Mouse (Mus musculus): ENCODE data around the gene Vps13c. TPM values are rescaled to one million over a fixed set of nuclear protein-coding genes. Genes with fewer than 3 reads are reported as not detected.

Gene Vps13c
- polyA plus RNA-seq, 1 experiment from 2014 or later = 4.2 TPM

DNA sequence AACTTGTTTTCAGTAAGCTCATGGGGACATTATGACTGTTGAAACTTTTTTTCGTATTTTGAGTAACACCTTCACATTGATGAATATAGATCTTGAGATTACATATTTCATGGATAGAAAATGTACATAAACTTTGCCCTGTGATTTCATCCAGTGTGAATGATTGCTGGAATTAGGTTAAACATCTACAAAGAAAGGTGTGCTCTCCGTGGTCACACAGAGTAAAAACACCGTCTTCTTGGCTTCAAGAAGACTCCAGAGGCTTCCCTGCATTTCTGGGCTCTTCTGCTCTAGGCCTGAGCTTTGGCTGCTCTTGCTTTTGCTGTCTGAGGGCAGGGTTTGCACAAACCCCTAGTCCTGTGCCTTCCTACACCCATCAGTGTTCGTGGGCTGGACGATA lies 121.8 kb downstream of the Vps13c start:
- H3K9ac ChIP-seq (ENCODE audit: low read depth, low read length) = no peak overlapping the region
- H3K27ac ChIP-seq (ENCODE audit: low read length) = no peak overlapping the region; the same call in 1 of the 2 replicates
- no peaks in the 10 kb centered on the region for H3K9me3 ChIP-seq (ENCODE audit: control insufficient read depth, low read length)
- no peaks in the 10 kb centered on the region for H3K4me1 ChIP-seq (ENCODE audit: control insufficient read depth, insufficient read depth, low read length)
- H3K36me3 ChIP-seq (ENCODE audit: control insufficient read depth, insufficient read depth, low read length) = peaks cover 9% of the 10 kb centered on the region; the same call in 1 of the 2 replicates
- no peak overlapping the region for H3K4me3 ChIP-seq (ENCODE audit: low read length)
- no peak overlapping the region for H3K4me2 ChIP-seq (ENCODE audit: low read depth, low read length)
- ATAC-seq = no peak
- H3K27me3 ChIP-seq (replicated peaks; ENCODE audit: control insufficient read depth, insufficient read depth, low read length) = no peaks in the 10 kb centered on the region
- WGBS = 84% methylated on average over 5 of the region's 5 CpGs

DNA sequence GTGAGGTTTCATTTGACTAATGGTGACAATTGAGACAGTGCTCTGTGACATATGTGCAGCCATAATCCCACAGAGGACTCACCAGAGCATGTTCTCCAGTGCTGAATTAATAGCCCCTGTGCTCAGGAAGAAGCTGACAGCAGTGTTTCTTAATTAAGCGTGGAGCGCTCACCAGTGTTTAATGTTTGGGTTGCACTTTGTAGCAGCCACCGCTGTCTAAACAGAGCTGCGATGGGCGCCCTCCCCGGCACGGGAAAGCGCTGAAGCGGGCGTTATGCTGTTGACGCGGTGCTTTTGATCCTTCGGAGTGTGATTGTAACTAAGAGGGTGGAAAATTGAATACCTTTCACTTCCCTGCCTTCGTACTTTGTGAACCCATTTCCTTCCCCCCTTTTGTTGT lies 125.7 kb downstream of the Vps13c start:
- WGBS = 57% methylated on average over 14 of the region's 14 CpGs

DNA sequence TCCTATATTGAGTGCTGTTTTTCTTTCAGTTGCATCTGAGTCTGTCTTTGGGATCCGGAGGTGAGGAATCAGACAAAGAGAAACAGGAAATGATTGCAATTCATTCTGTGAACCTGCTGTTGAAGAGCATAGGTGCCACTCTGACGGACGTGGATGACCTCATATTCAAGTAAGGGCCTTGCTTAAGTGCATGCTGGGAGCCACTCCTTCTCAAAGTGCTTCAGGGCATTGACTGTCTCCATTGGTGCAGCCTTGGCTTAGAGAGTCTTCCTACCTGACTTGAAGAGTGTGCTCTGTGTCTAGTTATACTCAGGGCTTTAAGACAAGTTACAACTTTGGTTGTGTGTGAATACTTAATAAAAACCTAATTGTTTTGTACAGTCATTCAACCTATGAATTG lies 126.8 kb downstream of the Vps13c start:
- no peaks in the 10 kb centered on the region for H3K9me3 ChIP-seq (ENCODE audit: control insufficient read depth, low read length)
- ATAC-seq = no peak
- no peak overlapping the region for H3K9ac ChIP-seq (ENCODE audit: low read depth, low read length)
- H3K27ac ChIP-seq (ENCODE audit: low read length) = no peak overlapping the region
- H3K4me3 ChIP-seq (ENCODE audit: low read length) = no peak overlapping the region
- peaks cover 8% of the 10 kb centered on the region; the same call in 1 of the 2 replicates for H3K36me3 ChIP-seq (ENCODE audit: control insufficient read depth, insufficient read depth, low read length)
- no peaks in the 10 kb centered on the region for H3K4me1 ChIP-seq (ENCODE audit: control insufficient read depth, insufficient read depth, low read length)
- 71% methylated on average over 3 of the region's 3 CpGs for WGBS
- H3K4me2 ChIP-seq (ENCODE audit: low read depth, low read length) = no peak overlapping the region
- no peaks in the 10 kb centered on the region for H3K27me3 ChIP-seq (replicated peaks; ENCODE audit: control insufficient read depth, insufficient read depth, low read length)

More for the DNA sequence above, 125.7 kb downstream of the Vps13c start:
- no peak overlapping the region for H3K4me2 ChIP-seq (ENCODE audit: low read depth, low read length)
- no peaks in the 10 kb centered on the region for H3K27me3 ChIP-seq (replicated peaks; ENCODE audit: control insufficient read depth, insufficient read depth, low read length)
- no peak for ATAC-seq
- H3K36me3 ChIP-seq (ENCODE audit: control insufficient read depth, insufficient read depth, low read length) = peaks cover 9% of the 10 kb centered on the region; the same call in 1 of the 2 replicates
- H3K4me1 ChIP-seq (ENCODE audit: control insufficient read depth, insufficient read depth, low read length) = no peaks in the 10 kb centered on the region
- no peak overlapping the region for H3K9ac ChIP-seq (ENCODE audit: low read depth, low read length)
- no peaks in the 10 kb centered on the region for H3K9me3 ChIP-seq (ENCODE audit: control insufficient read depth, low read length)
- no peak overlapping the region for H3K27ac ChIP-seq (ENCODE audit: low read length)
- no peak overlapping the region for H3K4me3 ChIP-seq (ENCODE audit: low read length)

DNA sequence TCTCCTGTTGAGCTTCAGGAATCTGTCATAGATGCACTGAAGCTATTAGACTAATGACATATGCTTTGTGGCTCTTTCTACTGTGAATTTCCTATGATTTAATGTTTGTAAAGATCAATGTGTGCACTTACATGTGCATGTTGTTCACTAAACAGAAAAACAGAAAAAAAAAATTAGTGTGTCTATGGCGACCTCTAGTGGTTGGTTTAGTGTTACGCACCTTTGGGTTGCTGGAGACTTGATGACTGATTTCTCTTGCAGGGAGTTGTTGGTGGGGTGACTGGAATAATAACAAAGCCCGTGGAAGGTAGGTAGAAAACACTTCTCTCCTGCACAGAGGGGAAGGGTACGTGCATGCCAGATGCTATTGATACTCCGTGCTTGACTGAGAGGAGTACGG lies 133.3 kb downstream of the Vps13c start:
- Histone ChIP-seq H3K4me1 (ENCODE audit: control insufficient read depth, insufficient read depth, low read length) (no peaks in the 10 kb centered on the region), H3K9ac (ENCODE audit: low read depth, low read length) (no peak overlapping the region), H3K27ac (ENCODE audit: low read length) (no peak overlapping the region), H3K27me3 (replicated peaks; ENCODE audit: control insufficient read depth, insufficient read depth, low read length) (no peaks in the 10 kb centered on the region), H3K9me3 (ENCODE audit: control insufficient read depth, low read length) (no peaks in the 10 kb centered on the region), H3K36me3 (ENCODE audit: control insufficient read depth, insufficient read depth, low read length) (no peaks in the 10 kb centered on the region), H3K4me2 (ENCODE audit: low read depth, low read length) (no peak overlapping the region), H3K4me3 (ENCODE audit: low read length) (no peak overlapping the region)
- WGBS = 34% methylated on average over 6 of the region's 6 CpGs
- no peak for ATAC-seq

DNA sequence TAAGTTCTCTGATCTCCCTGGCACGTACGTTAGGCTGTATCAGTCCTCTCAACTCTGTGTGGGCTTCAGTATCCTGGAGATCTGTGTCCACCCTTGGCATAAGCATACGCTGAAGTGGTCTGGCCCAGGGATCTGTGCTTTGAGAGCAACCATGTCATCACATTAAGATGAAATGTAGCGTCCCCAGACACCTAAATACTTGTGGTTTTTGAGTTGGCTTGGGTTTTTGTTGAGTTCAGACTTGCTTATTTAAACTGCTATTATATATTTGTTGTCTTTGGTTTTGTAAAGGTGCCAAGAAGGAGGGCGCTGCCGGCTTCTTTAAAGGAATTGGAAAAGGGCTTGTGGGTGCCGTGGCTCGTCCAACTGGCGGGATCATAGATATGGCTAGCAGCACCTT lies 135.3 kb downstream of the Vps13c start:
- Histone ChIP-seq H3K9me3 (ENCODE audit: control insufficient read depth, low read length) (no peaks in the 10 kb centered on the region), H3K9ac (ENCODE audit: low read depth, low read length) (no peak overlapping the region), H3K36me3 (ENCODE audit: control insufficient read depth, insufficient read depth, low read length) (no peaks in the 10 kb centered on the region), H3K27me3 (replicated peaks; ENCODE audit: control insufficient read depth, insufficient read depth, low read length) (no peaks in the 10 kb centered on the region), H3K4me1 (ENCODE audit: control insufficient read depth, insufficient read depth, low read length) (no peaks in the 10 kb centered on the region), H3K4me3 (ENCODE audit: low read length) (no peak overlapping the region), H3K27ac (ENCODE audit: low read length) (no peak overlapping the region), H3K4me2 (ENCODE audit: low read depth, low read length) (no peak overlapping the region)
- 97% methylated on average over 9 of the region's 9 CpGs for WGBS
- no peak for ATAC-seq

DNA sequence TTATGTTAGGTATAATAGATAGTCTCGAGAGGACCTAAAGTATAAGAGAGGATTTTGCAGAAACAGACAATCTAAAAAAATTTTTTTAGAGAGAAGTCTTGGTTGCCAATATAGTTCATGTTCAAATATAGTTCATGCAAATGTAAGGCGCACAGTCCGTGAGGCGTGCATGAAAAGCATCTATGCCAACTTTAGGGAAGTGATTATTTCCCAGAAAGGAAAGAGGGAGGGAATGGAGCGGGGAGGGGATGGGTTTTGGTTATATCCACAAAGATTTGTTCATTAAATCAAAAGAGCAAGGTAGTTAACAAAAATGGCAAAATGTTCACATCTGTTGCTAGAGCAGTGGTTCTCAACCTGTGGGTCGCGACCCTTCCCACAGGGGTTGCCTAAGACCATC lies 166.4 kb downstream of the Vps13c start:
- Histone ChIP-seq H3K4me2 (ENCODE audit: low read depth, low read length) (no peak overlapping the region), H3K4me3 (ENCODE audit: low read length) (no peak overlapping the region), H3K36me3 (ENCODE audit: control insufficient read depth, insufficient read depth, low read length) (no peaks in the 10 kb centered on the region), H3K27ac (ENCODE audit: low read length) (no peak overlapping the region), H3K9ac (ENCODE audit: low read depth, low read length) (no peak overlapping the region), H3K9me3 (ENCODE audit: control insufficient read depth, low read length) (no peaks in the 10 kb centered on the region), H3K4me1 (ENCODE audit: control insufficient read depth, insufficient read depth, low read length) (no peaks in the 10 kb centered on the region), H3K27me3 (replicated peaks; ENCODE audit: control insufficient read depth, insufficient read depth, low read length) (no peaks in the 10 kb centered on the region)
- ATAC-seq = no peak
- 93% methylated on average over 7 of the region's 7 CpGs for WGBS

DNA sequence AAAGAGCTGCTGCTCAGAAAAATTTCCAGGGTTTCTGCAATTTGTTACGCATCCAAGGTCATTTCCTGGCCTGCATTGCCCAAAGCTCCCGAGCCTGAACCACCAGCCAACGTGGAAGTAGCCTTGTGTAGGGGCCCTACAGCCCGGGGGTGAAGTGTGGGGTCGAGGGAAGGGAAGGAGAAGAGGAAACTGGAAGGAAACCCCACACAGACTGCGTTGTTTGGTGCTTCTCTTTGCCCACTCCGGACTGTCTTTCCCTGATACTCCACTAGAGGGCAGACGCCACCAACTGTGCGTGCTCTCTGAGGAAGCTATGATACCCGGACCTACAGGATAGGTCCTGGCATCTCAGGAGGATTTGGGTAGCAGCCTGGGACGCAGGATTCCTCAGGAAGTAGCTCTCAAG lies 174.8 kb downstream of the Vps13c start:
- Histone ChIP-seq H3K9me3 (ENCODE audit: control insufficient read depth, low read length) (no peaks in the 10 kb centered on the region), H3K4me3 (ENCODE audit: low read length) (no peak overlapping the region), H3K9ac (ENCODE audit: low read depth, low read length) (no peak overlapping the region), H3K4me2 (ENCODE audit: low read depth, low read length) (no peak overlapping the region), H3K4me1 (ENCODE audit: control insufficient read depth, insufficient read depth, low read length) (no peaks in the 10 kb centered on the region), H3K36me3 (ENCODE audit: control insufficient read depth, insufficient read depth, low read length) (no peaks in the 10 kb centered on the region), H3K27me3 (replicated peaks; ENCODE audit: control insufficient read depth, insufficient read depth, low read length) (no peaks in the 10 kb centered on the region), H3K27ac (ENCODE audit: low read length) (no peak overlapping the region)
- WGBS = 8% methylated on average over 11 of the region's 11 CpGs
- no peak for ATAC-seq

DNA sequence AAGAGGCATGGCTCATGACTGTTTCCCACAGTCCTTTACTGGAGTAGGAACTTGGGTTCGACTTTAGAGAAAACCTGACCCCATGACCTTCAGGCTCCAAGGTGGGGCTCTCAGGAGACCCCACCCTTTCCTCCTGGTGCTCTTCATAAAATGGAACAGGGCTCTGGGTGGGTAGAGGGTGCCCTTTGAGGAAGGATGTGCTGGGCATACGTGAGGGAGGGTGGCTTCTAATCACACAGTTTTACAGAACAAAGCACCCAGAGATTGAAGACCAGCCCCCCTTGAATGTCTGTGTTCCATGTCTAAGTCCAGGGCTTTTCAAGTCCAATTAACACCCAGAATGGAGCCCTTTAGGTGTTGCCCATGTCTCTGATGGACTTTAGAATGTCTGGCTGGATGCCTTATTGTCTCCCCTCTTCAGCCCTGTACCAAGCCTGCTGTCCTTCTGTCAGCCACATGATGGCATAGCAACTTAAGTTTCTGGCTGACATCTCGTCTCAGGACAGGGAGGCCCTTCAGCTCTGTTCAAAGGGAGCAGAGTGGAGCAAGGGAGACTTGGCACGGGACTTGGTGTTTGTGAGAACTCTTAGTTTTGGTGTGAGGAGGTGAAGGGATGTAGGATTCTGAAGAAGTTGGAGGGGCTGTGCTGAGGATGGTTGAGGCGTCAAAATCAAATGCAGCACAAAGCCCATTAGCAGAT lies 176.2 kb downstream of the Vps13c start:
- Histone ChIP-seq H3K4me3 (ENCODE audit: low read length) (no peak overlapping the region), H3K36me3 (ENCODE audit: control insufficient read depth, insufficient read depth, low read length) (no peaks in the 10 kb centered on the region), H3K27me3 (replicated peaks; ENCODE audit: control insufficient read depth, insufficient read depth, low read length) (no peaks in the 10 kb centered on the region), H3K9me3 (ENCODE audit: control insufficient read depth, low read length) (no peaks in the 10 kb centered on the region), H3K9ac (ENCODE audit: low read depth, low read length) (no peak overlapping the region), H3K4me1 (ENCODE audit: control insufficient read depth, insufficient read depth, low read length) (no peaks in the 10 kb centered on the region), H3K4me2 (ENCODE audit: low read depth, low read length) (no peak overlapping the region), H3K27ac (ENCODE audit: low read length) (no peak overlapping the region)
- WGBS = 46% methylated on average over 5 of the region's 5 CpGs
- ATAC-seq = no peak

DNA sequence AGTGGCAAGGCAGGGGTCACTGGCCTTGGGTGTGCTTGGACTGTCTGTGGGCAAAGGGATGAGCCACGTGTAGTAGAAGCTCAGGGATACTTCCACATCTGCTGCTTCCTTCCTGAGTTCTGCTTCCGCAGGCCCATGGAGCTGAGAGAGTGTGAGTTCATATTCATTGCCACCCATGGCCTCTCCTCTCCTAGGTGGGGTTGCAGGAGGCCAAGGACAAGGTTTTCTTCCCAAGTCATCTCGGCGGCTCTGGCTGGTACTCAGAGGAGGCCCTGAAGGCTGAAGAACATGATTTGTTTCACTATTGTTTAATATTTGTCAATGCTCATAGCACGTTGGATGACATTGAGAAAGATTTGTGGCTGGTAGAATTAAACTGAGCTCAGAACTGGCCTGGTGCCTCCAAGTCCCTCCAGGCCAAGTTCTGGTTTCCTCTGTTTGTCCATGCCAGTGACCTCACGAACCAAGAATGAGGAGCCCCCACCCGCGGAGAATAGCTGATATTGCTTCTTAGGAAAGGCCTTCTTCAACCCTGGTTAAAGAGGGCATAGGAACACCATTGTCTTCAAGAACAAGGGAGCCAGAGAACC lies 180.7 kb downstream of the Vps13c start:
- 68% methylated on average over 8 of the region's 8 CpGs for WGBS
- H3K27ac ChIP-seq (ENCODE audit: low read length) = no peak overlapping the region
- H3K36me3 ChIP-seq (ENCODE audit: control insufficient read depth, insufficient read depth, low read length) = no peaks in the 10 kb centered on the region
- H3K4me1 ChIP-seq (ENCODE audit: control insufficient read depth, insufficient read depth, low read length) = no peaks in the 10 kb centered on the region
- no peaks in the 10 kb centered on the region for H3K27me3 ChIP-seq (replicated peaks; ENCODE audit: control insufficient read depth, insufficient read depth, low read length)
- H3K9me3 ChIP-seq (ENCODE audit: control insufficient read depth, low read length) = no peaks in the 10 kb centered on the region
- no peak overlapping the region for H3K4me2 ChIP-seq (ENCODE audit: low read depth, low read length)
- H3K9ac ChIP-seq (ENCODE audit: low read depth, low read length) = no peak overlapping the region
- ATAC-seq = no peak
- H3K4me3 ChIP-seq (ENCODE audit: low read length) = no peak overlapping the region
